Mouse (Mus musculus) bone marrow, adult 2 months (tissue): Measurements from ENCODE around the gene Mlx. TPM values are rescaled to one million over a fixed set of nuclear protein-coding genes. Genes with fewer than 3 reads are reported as not detected.
A peak's percentile ranks its signal among the peaks of the same experiment; 100 is the strongest.

ENCODE experiments used
- H3K27ac ChIP-seq: fragments of 200-500 bp; 2 replicates; pipeline ENCODE4 v1.5.1; 2012; ENCODE audit warnings: low read depth, mild to moderate bottlenecking, control low read depth, inconsistent platforms, low read length; ENCODE audit not compliant: control insufficient read depth, poor library complexity, insufficient read depth
- H3K4me1 ChIP-seq: fragments of 200-500 bp; 2 replicates; pipeline ENCODE4 v1.6.1; 2011; ENCODE audit warnings: low read length; ENCODE audit not compliant: control insufficient read depth, insufficient read depth
- H3K4me3 ChIP-seq: fragments of 200-500 bp; replicated peaks from 2 replicates; pipeline ENCODE3; 2011; ENCODE audit warnings: mild to moderate bottlenecking, low read depth, low read length, control low read depth; ENCODE audit not compliant: control insufficient read depth
- CTCF ChIP-seq: fragments of 200-500 bp; IDR thresholded peaks from 2 replicates; pipeline ENCODE4 v1.5.1; 2011; ENCODE audit warnings: low read length, control low read depth; ENCODE audit not compliant: control insufficient read depth, insufficient read depth
- POLR2A ChIP-seq: fragments of 200-500 bp; IDR thresholded peaks from 2 replicates; pipeline ENCODE4 v1.6.1; 2011; ENCODE audit warnings: low read depth, mild to moderate bottlenecking, control low read depth, low read length, borderline replicate concordance; ENCODE audit not compliant: control insufficient read depth
- WGBS: fragments of 180-500 bp; shearing (Covaris S2); methylation state at CpG from one replicate; pipeline ENCODE4 v1.1.7; 2018; 5-methylcytosine and 5-hydroxymethylcytosine counted together
- polyA plus RNA-seq: library from polyadenylated mRNA; stranded (reverse); fragments of >200 nt; gene quantifications from 2 replicates; pipeline ENCODE4 v1.2.4, GENCODE M21; 2011; ENCODE audit warnings: low replicate concordance; ENCODE audit not compliant: missing spikeins, insufficient read depth, insufficient read length

The Mlx gene
- polyA plus RNA-seq, 1 experiment = 23.6 TPM

DNA sequence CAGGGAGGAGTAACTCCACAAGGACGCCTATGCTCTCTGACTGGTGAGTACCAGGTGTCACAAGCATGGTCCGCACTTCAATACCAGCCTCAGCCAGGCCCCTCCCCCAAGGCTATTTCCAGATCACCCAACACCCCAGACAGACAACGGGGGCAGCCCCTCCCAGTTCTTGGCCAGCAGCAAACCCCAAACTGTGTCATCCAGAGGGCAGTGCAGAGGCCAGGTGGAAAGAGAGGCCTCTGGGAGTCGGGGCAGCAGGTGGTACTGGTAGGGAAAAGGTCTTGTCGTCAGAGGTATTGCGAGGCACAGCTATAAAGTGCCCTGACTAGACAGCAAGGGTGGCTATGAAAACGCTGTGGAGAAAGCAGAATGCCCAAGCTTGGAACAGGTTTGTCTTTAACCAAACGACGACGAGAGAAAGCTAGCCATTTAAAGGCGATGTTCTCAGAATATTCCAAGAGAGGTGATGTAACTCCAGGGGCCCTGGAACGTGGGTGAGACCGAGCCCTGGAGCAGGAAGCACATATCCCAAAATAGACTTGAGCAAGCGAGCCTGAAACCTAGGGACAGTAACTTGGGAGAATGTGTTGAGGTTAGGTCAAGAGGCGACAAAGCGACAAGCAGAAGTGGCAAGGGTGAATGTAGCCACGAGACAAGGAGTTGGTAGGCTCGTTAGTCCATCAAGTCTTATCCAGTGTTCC lies 43.1 kb downstream of the Mlx start:
- Histone ChIP-seq H3K4me3 (no peak overlapping the region), H3K4me1 (no peaks in the 10 kb centered on the region), H3K27ac (no peak overlapping the region)
- 59% methylated on average over 18 of the region's 18 CpGs for WGBS
- TF ChIP-seq CTCF (no peak), POLR2A (no peak)

DNA sequence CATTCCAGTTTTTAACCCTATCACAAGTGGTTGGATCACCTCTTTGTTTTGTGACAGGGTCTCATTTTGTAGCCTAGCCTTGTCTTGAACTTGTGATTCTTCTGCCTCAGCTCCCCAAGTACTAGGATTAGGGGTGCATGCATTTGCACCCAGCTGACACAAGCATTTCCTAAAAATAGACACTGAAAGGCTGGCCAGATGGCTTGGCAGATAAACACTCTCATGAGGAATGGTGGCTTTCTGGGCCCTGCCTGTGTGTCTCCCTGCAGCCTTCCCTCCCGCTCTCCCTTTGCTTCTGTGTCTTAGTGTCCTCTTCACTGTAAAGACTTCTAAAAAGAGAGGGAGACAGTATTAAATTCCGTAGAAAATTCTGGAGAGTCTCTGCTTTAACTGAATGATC lies 44.1 kb downstream of the Mlx start:
- no peak overlapping the region for H3K4me3 ChIP-seq
- H3K27ac ChIP-seq = no peak overlapping the region
- H3K4me1 ChIP-seq = no peaks in the 10 kb centered on the region
- 72% methylated on average over 2 of the region's 2 CpGs for WGBS
- TF ChIP-seq POLR2A (no peak), CTCF (no peak)

DNA sequence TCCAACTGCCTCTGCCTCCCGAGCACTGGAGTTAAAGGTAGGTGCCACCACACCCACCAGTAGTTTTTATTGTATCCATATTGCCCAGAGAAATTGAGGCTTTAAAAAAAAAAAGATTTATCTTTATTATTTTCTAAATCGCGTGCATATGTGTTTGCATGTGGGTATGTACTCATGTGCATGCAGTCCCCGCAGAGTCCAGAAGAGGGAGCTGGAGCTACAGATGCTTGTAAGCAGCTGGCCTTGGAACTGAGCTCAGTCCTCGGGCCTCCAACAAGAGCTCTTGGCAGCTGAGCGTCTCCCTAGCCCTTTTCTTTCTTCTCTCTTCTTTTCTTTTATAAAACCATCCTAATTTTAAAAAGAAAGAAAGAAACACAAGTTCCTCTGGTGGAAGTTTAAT lies 44.6 kb downstream of the Mlx start:
- Histone ChIP-seq H3K4me1 (no peaks in the 10 kb centered on the region), H3K4me3 (no peak overlapping the region), H3K27ac (no peak overlapping the region)
- TF ChIP-seq POLR2A (no peak), CTCF (peak; percentile 45)
- WGBS = 87% methylated on average over 6 of the region's 6 CpGs

DNA sequence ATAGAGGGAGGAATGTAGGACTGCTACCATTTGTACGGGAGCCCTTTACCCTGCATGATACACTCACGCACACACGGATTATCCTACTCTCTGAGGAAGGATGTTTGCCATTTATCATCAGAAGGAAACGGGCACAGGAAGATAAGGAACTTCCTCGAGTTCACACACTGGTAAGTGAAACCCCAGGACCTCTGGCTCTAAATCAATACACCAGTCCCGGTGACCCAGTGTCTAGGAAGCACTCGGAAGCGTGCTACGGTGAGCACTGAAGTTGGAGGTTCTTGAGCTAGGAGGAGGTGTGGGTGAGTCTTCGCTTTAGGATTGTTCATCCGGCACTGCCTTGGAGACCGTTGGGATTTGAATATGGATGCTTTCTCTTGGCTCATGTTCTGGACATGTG lies 46.0 kb downstream of the Mlx start:
- H3K4me1 ChIP-seq = no peaks in the 10 kb centered on the region
- H3K4me3 ChIP-seq = no peak overlapping the region
- WGBS = 32% methylated on average over 12 of the region's 12 CpGs
- no peak for TF ChIP-seq POLR2A
- no peak overlapping the region for H3K27ac ChIP-seq

DNA sequence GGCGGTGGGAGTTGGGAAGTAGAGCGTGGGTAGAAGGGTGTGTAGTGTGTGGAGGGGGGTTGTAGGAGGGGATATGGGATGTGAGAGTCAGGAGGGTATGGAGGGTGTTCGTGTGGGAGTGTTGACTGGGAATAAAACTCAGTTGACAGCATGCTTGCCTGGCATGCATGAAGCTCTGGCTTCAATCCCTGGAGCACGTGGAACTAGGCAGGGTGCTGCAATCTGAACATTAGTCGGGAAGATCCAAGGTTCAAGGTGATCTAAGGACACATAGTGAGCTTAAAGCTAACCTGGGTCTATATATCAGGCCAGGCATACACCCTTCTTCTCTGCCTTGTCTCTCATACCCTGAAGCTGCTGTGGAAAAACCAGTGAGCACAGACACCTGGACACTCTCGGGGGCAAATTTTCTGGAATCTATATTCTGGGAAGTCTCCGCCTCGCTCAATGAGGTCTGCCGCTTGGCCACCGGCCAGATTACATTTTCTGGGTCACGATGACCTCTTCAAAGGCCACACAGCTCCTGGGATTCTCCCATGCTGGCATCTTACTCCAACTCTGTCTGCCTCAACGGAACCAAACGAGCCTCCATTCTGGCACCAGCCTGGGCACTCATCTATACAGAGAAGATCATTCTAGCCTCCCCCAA lies 47.3 kb downstream of the Mlx start:
- 79% methylated on average over 13 of the region's 13 CpGs for WGBS
- Histone ChIP-seq H3K4me3 (no peak overlapping the region), H3K27ac (no peak overlapping the region), H3K4me1 (no peaks in the 10 kb centered on the region)
- TF ChIP-seq POLR2A (no peak), CTCF (no peak)

DNA sequence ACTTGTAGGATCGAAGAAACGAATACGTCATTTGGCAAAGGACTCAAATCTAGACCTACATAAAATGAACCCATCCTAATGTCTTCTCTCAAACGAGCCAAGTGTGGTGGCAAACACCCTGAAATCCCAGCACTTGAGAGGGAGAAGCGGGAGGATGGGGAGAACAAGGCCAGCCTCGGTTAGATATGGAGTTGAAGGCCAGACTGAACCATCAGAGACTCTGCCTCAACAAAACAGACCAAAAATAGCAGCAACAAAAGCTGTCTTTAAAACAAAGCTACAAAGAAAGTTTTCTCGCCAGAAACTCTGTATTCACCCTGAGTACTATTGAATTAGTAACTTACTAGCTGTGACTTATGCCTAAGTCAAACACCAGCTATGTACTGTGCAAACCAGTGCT lies 49.9 kb downstream of the Mlx start:
- Histone ChIP-seq H3K27ac (no peak overlapping the region), H3K4me3 (no peak overlapping the region), H3K4me1 (no peaks in the 10 kb centered on the region)
- TF ChIP-seq POLR2A = no peak
- no peak for TF ChIP-seq CTCF
- WGBS = 76% methylated on average over 7 of the region's 7 CpGs

DNA sequence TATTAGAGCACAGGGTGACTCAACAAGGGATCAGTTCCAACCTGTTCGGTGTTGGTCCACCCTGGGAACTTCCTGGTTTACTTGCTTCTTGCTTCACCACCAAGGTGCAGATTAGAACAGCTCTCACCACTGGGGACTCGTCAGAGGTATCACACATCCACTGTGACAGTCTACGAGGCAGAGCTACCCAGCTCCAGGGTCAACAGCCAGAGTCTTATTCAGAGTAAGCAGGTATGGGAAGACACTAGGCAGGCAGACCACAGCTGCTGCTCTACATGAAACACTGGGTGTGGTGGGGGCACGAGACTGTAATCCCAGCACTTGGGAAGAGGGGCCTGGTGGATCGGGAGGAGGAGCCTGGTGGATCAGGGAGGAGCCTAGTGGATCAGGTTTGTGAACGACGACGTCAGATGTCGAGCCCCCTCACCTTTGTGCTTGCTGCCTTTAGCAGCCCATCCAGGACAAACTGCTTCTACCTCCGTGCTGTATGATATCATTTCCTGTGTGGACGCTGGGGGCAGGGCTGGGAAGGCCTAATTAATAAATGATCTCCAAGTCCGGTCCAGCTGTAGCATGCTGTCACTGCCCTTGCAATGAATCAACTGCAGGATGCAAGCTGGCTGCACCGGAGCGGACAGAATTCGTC lies 51.6 kb downstream of the Mlx start:
- TF ChIP-seq POLR2A (no peak), CTCF (no peak)
- Histone ChIP-seq H3K4me3 (no peak overlapping the region), H3K27ac (no peak overlapping the region), H3K4me1 (no peaks in the 10 kb centered on the region)
- 27% methylated on average over 15 of the region's 15 CpGs for WGBS

DNA sequence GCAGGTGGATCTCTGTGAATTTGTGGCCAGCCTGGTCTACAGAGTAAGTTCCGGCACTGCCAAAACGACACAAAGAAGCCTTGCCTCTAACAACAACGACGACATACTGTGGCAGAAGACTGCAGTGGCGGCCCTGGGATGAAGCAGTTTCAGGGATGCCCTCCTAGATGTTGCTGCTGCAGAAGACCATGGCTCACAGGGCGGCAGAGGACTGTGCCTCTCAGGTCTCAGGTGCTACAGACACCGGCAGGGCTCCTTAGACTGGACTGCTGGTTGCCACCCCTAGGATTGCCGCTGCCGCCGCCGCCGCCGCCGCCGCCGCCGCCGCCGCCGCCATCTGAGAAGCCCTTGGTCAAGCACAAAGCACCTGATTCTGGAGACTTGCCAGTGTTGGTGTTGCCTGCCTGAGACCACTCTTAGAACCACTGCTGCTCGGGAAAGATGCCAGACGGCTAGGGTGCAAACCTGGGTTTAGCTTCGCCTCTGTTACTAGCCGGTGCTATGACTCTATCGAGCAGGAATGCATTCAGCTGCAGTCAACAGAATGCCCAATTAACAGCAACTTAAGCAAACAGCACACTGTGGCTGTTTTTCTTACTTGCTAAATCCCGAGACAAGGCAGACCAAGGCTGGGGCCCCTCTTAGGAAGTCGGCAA lies 53.2 kb downstream of the Mlx start:
- WGBS = 61% methylated on average over 27 of the region's 27 CpGs
- H3K4me3 ChIP-seq = no peak overlapping the region

More for the DNA sequence above, 53.2 kb downstream of the Mlx start:
- H3K27ac ChIP-seq = no peak overlapping the region
- no peak for TF ChIP-seq POLR2A
- no peak for TF ChIP-seq CTCF
- no peaks in the 10 kb centered on the region; the same call in 1 of the 2 replicates for H3K4me1 ChIP-seq
